Comparison of ENCODE assay signal across 8 mouse cellular contexts in genomic region chr2:91480805-91481514, GRCm38 (mm10). TPM values are rescaled to one million over a fixed set of nuclear protein-coding genes. Genes with fewer than 3 reads are reported as not detected.
DNase-seq lines count a peak whose midpoint lies in the region; ATAC-seq and TF ChIP-seq lines count a peak whose summit lies in the region.

No protein-coding gene starts in this region.

- H3K4me3 ChIP-seq in cerebellum, adult 2 months (replicated peaks; ENCODE audit: insufficient read depth, low read depth, low read length), result no peak overlapping the region
- no peak overlapping the region for H3K4me3 ChIP-seq in intestine, postnatal 0 days (ENCODE audit: low read depth, low read length)
- no peak overlapping the region for H3K4me3 ChIP-seq in lung, adult 2 months (replicated peaks; ENCODE audit: extremely low read depth, low read depth, low read length)

- peak; percentile 62 for DNase-seq in urinary bladder, postnatal 14 days (ENCODE audit: low spot score)
- no peak for DNase-seq in urinary bladder, adult 2 months (ENCODE audit: low spot score)
- peak; percentile 62 to 80 for DNase-seq in cerebellum, adult 2 months
- peak; percentile 79 for DNase-seq in forelimb bud, embryonic 11.5 days (ENCODE audit: low read depth, low spot score)
- no peak for DNase-seq in lung, adult 2 months
- peak; percentile 72 to 80 for DNase-seq in right cerebral cortex, postnatal 10 days (ENCODE audit: low spot score in 2 of 2)
- DNase-seq in urinary bladder, postnatal 10 days (ENCODE audit: low spot score), result no peak

- ATAC-seq in intestine, postnatal 0 days, result peak; percentile 39; the same call in 1 of the 2 replicates

- H3K27me3 ChIP-seq in cerebellum, adult 2 months (ENCODE audit: control insufficient read depth, insufficient read depth, low read length), result no peaks in the 10 kb centered on the region
- H3K27me3 ChIP-seq in intestine, postnatal 0 days (replicated peaks; ENCODE audit: control insufficient read depth, insufficient read depth, low read length), result no peaks in the 10 kb centered on the region

- H3K4me1 ChIP-seq in cerebellum, adult 2 months (ENCODE audit: control insufficient read depth, insufficient read depth, low read length), result peaks cover 12% of the 10 kb centered on the region
- H3K4me1 ChIP-seq in intestine, postnatal 0 days (replicated peaks; ENCODE audit: control insufficient read depth, insufficient read depth, low read length), result no peaks in the 10 kb centered on the region
- H3K4me1 ChIP-seq in lung, adult 2 months (ENCODE audit: control insufficient read depth, insufficient read depth, low read length), result no peaks in the 10 kb centered on the region

- peaks cover 77% of the 10 kb centered on the region for H3K36me3 ChIP-seq in intestine, postnatal 0 days (ENCODE audit: control insufficient read depth, insufficient read depth)

- TF ChIP-seq CTCF in cerebellum, adult 2 months (IDR thresholded peaks at IDR 0.05; ENCODE audit: borderline replicate concordance, insufficient read depth, low read depth, low read length), result peak; percentile 64
- peak; percentile 86 for TF ChIP-seq CTCF in intestine, postnatal 0 days (IDR thresholded peaks at IDR 0.05; ENCODE audit: low read depth)
- peak; percentile 45; the same call in 1 of the 2 replicates for TF ChIP-seq CTCF in lung, adult 2 months (IDR thresholded peaks at IDR 0.05; ENCODE audit: insufficient read depth, low read length)

- no peaks in the 10 kb centered on the region for H3K9me3 ChIP-seq in intestine, postnatal 0 days (ENCODE audit: control insufficient read depth)

- no peak overlapping the region for H3K4me2 ChIP-seq in intestine, postnatal 0 days (replicated peaks; ENCODE audit: low read depth)

- no peak for TF ChIP-seq POLR2A in cerebellum, adult 2 months (IDR thresholded peaks at IDR 0.05; ENCODE audit: borderline replicate concordance, insufficient read depth, low read length)
- no peak for TF ChIP-seq POLR2A in lung, adult 2 months (IDR thresholded peaks at IDR 0.05; ENCODE audit: borderline replicate concordance, extremely low read depth, low read depth, low read length)

- no peak overlapping the region for H3K27ac ChIP-seq in cerebellum, adult 2 months (ENCODE audit: insufficient read depth, low read length)
- H3K27ac ChIP-seq in intestine, postnatal 0 days (ENCODE audit: low read depth, low read length), result no peak overlapping the region

- 25% methylated on average over 6 of the region's 6 CpGs for WGBS in cerebellum, adult 2 months
- 66% methylated on average over 6 of the region's 6 CpGs for WGBS in intestine, postnatal 0 days
- WGBS in lung, adult 2 months, result 50% methylated on average over 6 of the region's 6 CpGs

- H3K9ac ChIP-seq in intestine, postnatal 0 days (ENCODE audit: low read depth, low read length), result no peak overlapping the region

RNA-seq across cellular contexts. Expression of gene Lrp4, which starts 23.6 kb away (rescaled TPM):
- polyA plus RNA-seq in urinary bladder, adult 2 months (2012; rRNA removed), result 4.4 and 5.8 TPM in 2 replicates
- polyA plus RNA-seq in cerebellum, adult 2 months (2012; rRNA removed), result 5.5 and 5.9 TPM in 2 replicates
- 4.9 and 5.4 TPM in 2 replicates for polyA plus RNA-seq in intestine, postnatal 0 days (2015; fragmentation: Nextera tagmentation; extraction: Ambion mirVana)
- polyA plus RNA-seq in lung, adult 2 months (2012; rRNA removed), result 47.6 and 55.6 TPM in 2 replicates

RNA-seq across cellular contexts. Expression of gene 1110051M20Rik, which starts 36.5 kb away (rescaled TPM):
- 21.0 and 25.7 TPM in 2 replicates for polyA plus RNA-seq in urinary bladder, adult 2 months (2012; rRNA removed)
- 103 and 106 TPM in 2 replicates for polyA plus RNA-seq in cerebellum, adult 2 months (2012; rRNA removed)
- polyA plus RNA-seq in intestine, postnatal 0 days (2015; fragmentation: Nextera tagmentation; extraction: Ambion mirVana), result 13.5 and 15.6 TPM in 2 replicates
- 19.2 and 27.0 TPM in 2 replicates for polyA plus RNA-seq in lung, adult 2 months (2012; rRNA removed)

RNA-seq across cellular contexts. Expression of gene Ckap5, which starts 45.6 kb away (rescaled TPM):
- polyA plus RNA-seq in urinary bladder, adult 2 months (2012; rRNA removed), result 19.6 and 22.9 TPM in 2 replicates
- 97.8 and 121 TPM in 2 replicates for polyA plus RNA-seq in cerebellum, adult 2 months (2012; rRNA removed)
- polyA plus RNA-seq in intestine, postnatal 0 days (2015; fragmentation: Nextera tagmentation; extraction: Ambion mirVana), result 17.0 and 19.3 TPM in 2 replicates
- 4.7 and 9.1 TPM in 2 replicates for polyA plus RNA-seq in lung, adult 2 months (2012; rRNA removed)

Comparison
In these comparisons a context has a peak if more than half of its experiments do, and no peak if none do; other contexts are left out.
1. DNase-seq: peak in urinary bladder, postnatal 14 days (single experiment), cerebellum, adult 2 months (2 of 2), forelimb bud, embryonic 11.5 days (single experiment) and right cerebral cortex, postnatal 10 days (2 of 2); none in urinary bladder, adult 2 months (single experiment), lung, adult 2 months (single experiment) and urinary bladder, postnatal 10 days (single experiment).
2. Peak in every context shown above with its lines, with median percentiles within 50 percentile points of each other: CTCF ChIP-seq.